Mouse (Mus musculus): ENCODE data around the gene Aebp2. TPM values are rescaled to one million over a fixed set of nuclear protein-coding genes. Genes with fewer than 3 reads are reported as not detected.
"Not testable (repeated sequence)": the region's sequence is repeated elsewhere in the genome, so short reads cannot be mapped to it uniquely, and the experiment has no call there.

Aebp2 gene
- polyA plus RNA-seq, 1 experiment from 2014 or later, result 13.9 TPM

GRCm38 (mm10) chr6:140591331-140591730 is 31.1 kb upstream of the Aebp2 start:
- no peak for ATAC-seq (replicated peaks; ENCODE audit: low FRiP score, low TSS enrichment, low read depth)
- Histone ChIP-seq H3K9ac (ENCODE audit: low read length) (no peak overlapping the region), H3K36me3 (ENCODE audit: control insufficient read depth, insufficient read depth, low read length) (peaks cover 90% of the 10 kb centered on the region), H3K4me3 (ENCODE audit: low read depth, low read length) (no peak overlapping the region), H3K9me3 (ENCODE audit: control insufficient read depth, low read length) (no peaks in the 10 kb centered on the region), H3K27ac (ENCODE audit: low read depth) (no peak overlapping the region), H3K27me3 (replicated peaks; ENCODE audit: control insufficient read depth, insufficient read depth, low read length) (no peaks in the 10 kb centered on the region), H3K4me1 (replicated peaks; ENCODE audit: control insufficient read depth, insufficient read depth, low read length) (no peaks in the 10 kb centered on the region), H3K4me2 (ENCODE audit: low read length) (no peak overlapping the region)
- DNase-seq (ENCODE audit: low spot score), result no peak
- WGBS, result 93% methylated on average over 5 of the region's 5 CpGs

- Histone ChIP-seq H3K9me3 (ENCODE audit: control insufficient read depth, low read length) (no peaks in the 10 kb centered on the region), H3K27ac (ENCODE audit: low read depth) (no peak overlapping the region), H3K4me2 (ENCODE audit: low read length) (no peak overlapping the region), H3K36me3 (ENCODE audit: control insufficient read depth, insufficient read depth, low read length) (peaks cover 90% of the 10 kb centered on the region), H3K27me3 (replicated peaks; ENCODE audit: control insufficient read depth, insufficient read depth, low read length) (no peaks in the 10 kb centered on the region), H3K9ac (ENCODE audit: low read length) (no peak overlapping the region), H3K4me1 (replicated peaks; ENCODE audit: control insufficient read depth, insufficient read depth, low read length) (no peaks in the 10 kb centered on the region), H3K4me3 (ENCODE audit: low read depth, low read length) (no peak overlapping the region)
- no peak for DNase-seq (ENCODE audit: low spot score)
- no peak for ATAC-seq (replicated peaks; ENCODE audit: low FRiP score, low TSS enrichment, low read depth)
- 89% methylated on average over 8 of the region's 8 CpGs for WGBS
These were observed 29.8 kb upstream of the Aebp2 start for GRCm38 (mm10) chr6:140592713-140593112.

DNA sequence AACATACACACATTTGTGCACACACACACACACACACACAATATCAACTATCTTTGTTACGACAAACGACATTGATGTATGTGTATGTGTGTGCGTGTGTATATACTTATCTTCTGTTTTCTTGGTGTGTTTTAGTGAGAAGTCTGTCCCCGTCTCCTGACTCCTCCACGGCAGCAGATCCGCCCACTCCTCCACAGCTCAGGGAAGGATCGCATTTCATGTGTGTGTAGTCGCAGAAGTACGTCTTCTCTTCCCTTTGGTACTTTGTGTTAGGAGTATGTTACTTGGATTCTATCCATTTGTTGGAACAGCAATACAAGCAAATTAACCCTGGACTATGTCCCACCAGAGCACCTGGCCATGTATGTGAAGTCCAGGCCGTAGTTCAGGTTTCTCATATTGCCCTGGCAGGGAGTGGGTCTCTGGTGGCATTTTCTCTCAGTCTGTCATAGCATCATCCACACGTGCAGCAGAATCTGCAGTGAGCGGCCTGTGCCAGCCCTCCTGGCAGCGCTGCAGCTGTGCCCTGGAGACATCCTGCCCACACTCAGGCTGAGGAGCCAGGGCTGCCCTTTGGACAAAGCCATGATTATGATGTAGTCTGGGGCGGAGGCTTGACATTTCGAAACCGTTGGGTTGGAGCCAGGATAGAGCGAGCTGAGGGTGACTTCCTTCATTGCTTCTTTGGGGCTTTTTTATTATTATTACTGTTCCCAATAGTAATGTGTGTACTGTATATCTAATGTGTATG is 28.9 kb upstream of the Aebp2 start:
- DNase-seq (ENCODE audit: low spot score) (no peak), ATAC-seq (replicated peaks; ENCODE audit: low FRiP score, low TSS enrichment, low read depth) (no peak)
- 79% methylated on average over 17 of the region's 17 CpGs for WGBS
- H3K9ac ChIP-seq (ENCODE audit: low read length), result no peak overlapping the region
- no peaks in the 10 kb centered on the region for H3K4me1 ChIP-seq (replicated peaks; ENCODE audit: control insufficient read depth, insufficient read depth, low read length)
- no peak overlapping the region for H3K4me2 ChIP-seq (ENCODE audit: low read length)
- H3K4me3 ChIP-seq (ENCODE audit: low read depth, low read length), result no peak overlapping the region
- no peaks in the 10 kb centered on the region for H3K9me3 ChIP-seq (ENCODE audit: control insufficient read depth, low read length)
- no peak overlapping the region for H3K27ac ChIP-seq (ENCODE audit: low read depth)
- peaks cover 90% of the 10 kb centered on the region for H3K36me3 ChIP-seq (ENCODE audit: control insufficient read depth, insufficient read depth, low read length)
- H3K27me3 ChIP-seq (replicated peaks; ENCODE audit: control insufficient read depth, insufficient read depth, low read length), result no peaks in the 10 kb centered on the region

DNA sequence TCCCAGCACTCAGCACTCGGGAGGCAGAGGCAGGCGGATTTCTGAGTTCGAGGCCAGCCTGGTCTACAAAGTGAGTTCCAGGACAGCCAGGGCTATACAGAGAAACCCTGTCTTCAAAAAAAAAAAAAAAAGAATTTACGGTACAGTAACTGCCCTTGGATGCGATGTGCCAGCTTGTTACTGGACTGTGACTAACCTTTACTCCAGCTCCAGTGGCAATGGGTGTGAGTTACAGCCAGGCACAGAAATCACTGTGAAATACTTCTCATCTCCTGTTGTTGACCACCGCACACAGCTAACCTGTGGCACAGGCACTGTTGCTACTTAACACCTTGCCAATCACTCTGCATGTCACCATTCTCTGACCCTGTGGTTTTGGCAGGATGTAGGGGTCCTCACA is 26.9 kb upstream of the Aebp2 start:
- H3K4me3 ChIP-seq (ENCODE audit: low read depth, low read length); H3K4me2 ChIP-seq (ENCODE audit: low read length); H3K27me3 ChIP-seq (replicated peaks; ENCODE audit: control insufficient read depth, insufficient read depth, low read length); DNase-seq (ENCODE audit: low spot score); H3K9me3 ChIP-seq (ENCODE audit: control insufficient read depth, low read length); H3K4me1 ChIP-seq (replicated peaks; ENCODE audit: control insufficient read depth, insufficient read depth, low read length); H3K27ac ChIP-seq (ENCODE audit: low read depth); H3K9ac ChIP-seq (ENCODE audit: low read length); ATAC-seq (replicated peaks; ENCODE audit: low FRiP score, low TSS enrichment, low read depth): not testable (repeated sequence)
- 92% methylated on average over 6 of the region's 6 CpGs for WGBS
- peaks cover 86% of the 10 kb centered on the region for H3K36me3 ChIP-seq (ENCODE audit: control insufficient read depth, insufficient read depth, low read length)

GRCm38 (mm10) chr6:140597381-140598329 is 24.8 kb upstream of the Aebp2 start:
- no peak for ATAC-seq (replicated peaks; ENCODE audit: low FRiP score, low TSS enrichment, low read depth)
- Histone ChIP-seq H3K4me2 (ENCODE audit: low read length) (no peak overlapping the region), H3K9ac (ENCODE audit: low read length) (no peak overlapping the region), H3K9me3 (ENCODE audit: control insufficient read depth, low read length) (no peaks in the 10 kb centered on the region), H3K4me1 (replicated peaks; ENCODE audit: control insufficient read depth, insufficient read depth, low read length) (no peaks in the 10 kb centered on the region), H3K36me3 (ENCODE audit: control insufficient read depth, insufficient read depth, low read length) (peaks cover 65% of the 10 kb centered on the region), H3K27ac (ENCODE audit: low read depth) (no peak overlapping the region), H3K4me3 (ENCODE audit: low read depth, low read length) (no peak overlapping the region), H3K27me3 (replicated peaks; ENCODE audit: control insufficient read depth, insufficient read depth, low read length) (no peaks in the 10 kb centered on the region)
- DNase-seq (ENCODE audit: low spot score), result no peak
- 89% methylated on average over 15 of the region's 15 CpGs for WGBS

DNA sequence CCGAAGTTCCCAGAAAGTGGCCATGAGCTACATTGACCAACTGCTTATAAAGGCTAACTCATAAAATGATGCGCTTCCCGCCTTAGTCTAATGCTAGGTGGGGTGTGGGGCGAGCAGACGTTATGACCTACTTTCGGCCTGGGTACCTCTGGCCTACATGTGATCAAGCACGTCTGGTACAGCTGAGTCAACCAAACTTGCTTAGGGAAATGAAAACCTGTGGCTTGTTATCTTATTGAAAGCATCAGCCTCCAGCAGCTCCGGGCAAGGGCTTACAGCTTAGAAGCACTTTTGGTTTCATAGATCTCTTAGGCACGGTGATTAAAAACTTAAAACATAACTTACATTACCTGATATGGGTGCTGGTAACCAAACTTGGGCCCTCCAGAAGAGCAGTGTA is 23.9 kb upstream of the Aebp2 start:
- DNase-seq (ENCODE audit: low spot score) (no peak), ATAC-seq (replicated peaks; ENCODE audit: low FRiP score, low TSS enrichment, low read depth) (no peak)
- peaks cover 58% of the 10 kb centered on the region for H3K36me3 ChIP-seq (ENCODE audit: control insufficient read depth, insufficient read depth, low read length)
- no peaks in the 10 kb centered on the region for H3K27me3 ChIP-seq (replicated peaks; ENCODE audit: control insufficient read depth, insufficient read depth, low read length)
- H3K4me2 ChIP-seq (ENCODE audit: low read length), result no peak overlapping the region
- H3K9ac ChIP-seq (ENCODE audit: low read length), result no peak overlapping the region
- H3K4me1 ChIP-seq (replicated peaks; ENCODE audit: control insufficient read depth, insufficient read depth, low read length), result no peaks in the 10 kb centered on the region; the same call in 1 of the 2 replicates
- no peak overlapping the region for H3K4me3 ChIP-seq (ENCODE audit: low read depth, low read length)
- 90% methylated on average over 9 of the region's 9 CpGs for WGBS
- H3K9me3 ChIP-seq (ENCODE audit: control insufficient read depth, low read length), result no peaks in the 10 kb centered on the region
- H3K27ac ChIP-seq (ENCODE audit: low read depth), result no peak overlapping the region

DNA sequence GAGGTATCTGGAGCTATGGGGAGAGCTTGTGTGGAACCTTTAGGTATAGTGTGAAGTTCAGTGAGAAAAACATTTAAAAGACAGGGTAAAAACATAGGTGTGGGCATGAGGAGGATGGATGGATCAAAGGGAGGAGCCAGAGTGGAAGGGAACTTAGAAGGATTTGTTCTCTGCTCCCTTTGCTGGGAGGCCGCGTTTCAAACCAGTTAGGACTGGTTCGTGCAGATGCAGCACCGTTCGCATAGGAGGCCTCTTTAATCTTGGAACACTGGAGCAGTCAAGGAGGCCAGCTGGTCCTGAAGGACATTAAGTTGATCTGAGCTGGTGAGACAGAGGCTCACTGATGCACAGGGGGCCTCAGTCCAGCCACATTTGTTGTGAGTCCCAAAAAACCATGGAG is 23.1 kb upstream of the Aebp2 start:
- no peak overlapping the region for H3K27ac ChIP-seq (ENCODE audit: low read depth)
- no peak overlapping the region for H3K4me2 ChIP-seq (ENCODE audit: low read length)
- DNase-seq (ENCODE audit: low spot score), result no peak
- peaks cover 50% of the 10 kb centered on the region for H3K36me3 ChIP-seq (ENCODE audit: control insufficient read depth, insufficient read depth, low read length)
- H3K9me3 ChIP-seq (ENCODE audit: control insufficient read depth, low read length), result no peaks in the 10 kb centered on the region
- H3K9ac ChIP-seq (ENCODE audit: low read length), result no peak overlapping the region
- H3K4me1 ChIP-seq (replicated peaks; ENCODE audit: control insufficient read depth, insufficient read depth, low read length), result no peaks in the 10 kb centered on the region; the same call in 1 of the 2 replicates
- H3K4me3 ChIP-seq (ENCODE audit: low read depth, low read length), result no peak overlapping the region
- ATAC-seq (replicated peaks; ENCODE audit: low FRiP score, low TSS enrichment, low read depth), result no peak
- H3K27me3 ChIP-seq (replicated peaks; ENCODE audit: control insufficient read depth, insufficient read depth, low read length), result no peaks in the 10 kb centered on the region
- 87% methylated on average over 5 of the region's 5 CpGs for WGBS

GRCm38 (mm10) chr6:140600671-140601070 is 21.8 kb upstream of the Aebp2 start:
- H3K4me1 ChIP-seq (replicated peaks; ENCODE audit: control insufficient read depth, insufficient read depth, low read length); H3K4me2 ChIP-seq (ENCODE audit: low read length); H3K9me3 ChIP-seq (ENCODE audit: control insufficient read depth, low read length); H3K9ac ChIP-seq (ENCODE audit: low read length); ATAC-seq (replicated peaks; ENCODE audit: low FRiP score, low TSS enrichment, low read depth); H3K27ac ChIP-seq (ENCODE audit: low read depth); DNase-seq (ENCODE audit: low spot score); H3K27me3 ChIP-seq (replicated peaks; ENCODE audit: control insufficient read depth, insufficient read depth, low read length); H3K4me3 ChIP-seq (ENCODE audit: low read depth, low read length): not testable (repeated sequence)
- peaks cover 38% of the 10 kb centered on the region for H3K36me3 ChIP-seq (ENCODE audit: control insufficient read depth, insufficient read depth, low read length)
- 89% methylated on average over 8 of the region's 8 CpGs for WGBS

All from intestine, embryonic 14.5 days (tissue).